Mouse (Mus musculus): ENCODE results near the gene Cxcl10.

GRCm38 (mm10) chr5:92348794-92349413 lies at the start of gene Cxcl10:
- TF ChIP-seq MYOD1 (IDR thresholded peaks at IDR 0.05; ENCODE audit: control insufficient read depth in 1 of 3, insufficient read length in 2 of 3, low read depth in 2 of 3) (no peak), POLR2A (IDR thresholded peaks at IDR 0.05; ENCODE audit: insufficient read length, low read depth) (no peak), USF1 (IDR thresholded peaks at IDR 0.05; ENCODE audit: low read depth) (no peak), POLR2AphosphoS2 (IDR thresholded peaks at IDR 0.05; ENCODE audit: insufficient read length, low read depth) (no peak), E2F4 (IDR thresholded peaks at IDR 0.05; ENCODE audit: insufficient read depth) (peak; percentile 74), MYOG (IDR thresholded peaks at IDR 0.05; ENCODE audit: control insufficient read depth in 1 of 3, insufficient read depth in 1 of 3, insufficient read length in 2 of 3, low read depth in 2 of 3) (no peak), MAX (IDR thresholded peaks at IDR 0.05; ENCODE audit: low read depth) (no peak), TCF12 (IDR thresholded peaks at IDR 0.05; ENCODE audit: insufficient read depth, poor library complexity, severe bottlenecking) (no peak), CEBPB (IDR thresholded peaks at IDR 0.05; ENCODE audit: insufficient read depth, poor library complexity, severe bottlenecking) (no peak), SRF (IDR thresholded peaks at IDR 0.05; ENCODE audit: control insufficient read depth, insufficient read length, low read depth) (no peak)

Measured in myocyte (in vitro differentiated cells).